8 mouse cellular contexts compared by ENCODE assay signal in the genomic region with DNA sequence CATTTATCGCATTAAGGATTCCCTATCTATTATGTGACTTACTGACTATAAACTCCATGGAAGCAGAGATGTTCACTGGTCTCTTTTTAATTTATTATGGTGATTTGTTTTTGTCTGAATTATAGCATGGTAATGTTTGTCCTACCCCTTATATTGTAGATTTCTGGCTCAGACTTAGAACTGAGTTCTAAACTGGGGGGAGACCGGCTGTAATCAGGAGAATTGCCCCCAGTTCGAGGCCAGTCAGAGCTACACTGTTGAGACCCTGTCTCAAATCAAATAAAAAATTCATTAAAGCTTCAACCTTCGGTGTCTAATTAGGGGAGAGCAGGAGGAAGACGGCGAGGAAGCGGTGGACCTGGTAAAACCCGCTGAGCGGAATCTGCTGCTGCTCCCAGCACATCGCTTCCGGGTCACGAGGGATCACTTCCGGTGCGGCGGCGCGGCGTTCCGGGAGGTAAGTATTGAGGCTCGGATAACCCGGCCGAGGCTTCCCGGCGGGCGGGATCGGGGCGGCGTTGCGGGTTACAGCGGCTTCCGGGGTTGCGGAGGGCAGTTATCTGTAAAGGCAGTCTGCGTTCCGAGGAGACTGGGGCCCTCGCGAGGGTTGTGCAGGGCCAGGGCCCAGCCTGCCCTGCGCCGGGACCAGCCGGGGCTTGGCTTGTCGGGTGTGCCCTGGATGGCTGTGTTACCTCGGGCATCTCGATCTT. TPM values are rescaled to one million over a fixed set of nuclear protein-coding genes. Genes with fewer than 3 reads are reported as not detected.
A peak's percentile ranks its signal among the peaks of the same experiment; 100 is the strongest.
DNase-seq lines count a peak whose midpoint lies in the region; ATAC-seq and TF ChIP-seq lines count a peak whose summit lies in the region.

Gene Manbal, plus strand, starts transcription at position 411 of the 710 bp plus-strand sequence.

- H3K27ac ChIP-seq in gastrocnemius, adult 2 months, result peak within 1 kb of the TSS; percentile 97
- peak within 1 kb of the TSS; percentile 90 for H3K27ac ChIP-seq in hindbrain, postnatal 0 days
- H3K27ac ChIP-seq in left cerebral cortex, adult 2 months, result peak within 1 kb of the TSS; percentile 93

- peak; percentile 87 for DNase-seq in WW6 (ENCODE audit: low read depth, low spot score)
- peak; percentile 97 to 98 for DNase-seq in cerebellum, postnatal 4 days (ENCODE audit: low spot score in 2 of 2)
- peak; percentile 99 for DNase-seq in gastrocnemius, adult 2 months
- DNase-seq in hindbrain, postnatal 0 days (ENCODE audit: low spot score), result peak; percentile 93
- DNase-seq in left cerebral cortex, adult 2 months (ENCODE audit: extremely low spot score in 1 of 2, low spot score in 2 of 2), result peak; percentile 92 to 98
- peak; percentile 95 to 98 for DNase-seq in right cerebral cortex, adult 2 months (ENCODE audit: low spot score in 2 of 2)
- DNase-seq in urinary bladder, postnatal 14 days (ENCODE audit: low spot score), result peak; percentile 97

- ATAC-seq in hindbrain, postnatal 0 days, result peak; percentile 91
- ATAC-seq in megakaryocyte, adult 5-6 weeks (ENCODE audit: poor library complexity, severe bottlenecking), result peak; percentile 93

- WGBS in hindbrain, postnatal 0 days, result 4% methylated on average over 42 of the region's 42 CpGs

- intact Hi-C loops in gastrocnemius, adult 2 months (cut with DNase I), result loop anchor here (2.0 kb wide), 1 partner anchor 91 kb away; no protein-coding TSS in a partner anchor
- intact Hi-C loops in left cerebral cortex, adult 2 months (cut with DNase I), result loop anchor here (1.0 kb wide), 1 partner anchor 90 kb away; no protein-coding TSS in a partner anchor

- H3K9me3 ChIP-seq in hindbrain, postnatal 0 days (ENCODE audit: low read length), result no peaks in the 10 kb centered on the region

- H3K36me3 ChIP-seq in hindbrain, postnatal 0 days (ENCODE audit: insufficient read depth, low read length), result no peaks in the 10 kb centered on the region

- peaks cover 9% of the 10 kb centered on the region; the same call in 1 of the 2 replicates for H3K4me1 ChIP-seq in hindbrain, postnatal 0 days (ENCODE audit: insufficient read depth, low read length)

- peak within 1 kb of the TSS; percentile 86 for H3K4me3 ChIP-seq in gastrocnemius, adult 2 months
- peak within 1 kb of the TSS; percentile 81 for H3K4me3 ChIP-seq in hindbrain, postnatal 0 days (ENCODE audit: low read length)
- H3K4me3 ChIP-seq in left cerebral cortex, adult 2 months, result peak within 1 kb of the TSS; percentile 79

- no peaks in the 10 kb centered on the region for H3K27me3 ChIP-seq in hindbrain, postnatal 0 days (ENCODE audit: insufficient read depth, low read length)

- TF ChIP-seq CTCF in gastrocnemius, adult 2 months (IDR thresholded peaks at IDR 0.05), result no peak
- no peak for TF ChIP-seq CTCF in hindbrain, postnatal 0 days (IDR thresholded peaks at IDR 0.05; ENCODE audit: low read depth)
- no peak for TF ChIP-seq CTCF in left cerebral cortex, adult 2 months (IDR thresholded peaks at IDR 0.05)

- peak within 1 kb of the TSS; percentile 96 for H3K9ac ChIP-seq in hindbrain, postnatal 0 days (replicated peaks; ENCODE audit: low read length)

- peak within 1 kb of the TSS; percentile 88 for H3K4me2 ChIP-seq in hindbrain, postnatal 0 days (ENCODE audit: low read depth, low read length)

RNA-seq across cellular contexts. Expression of gene Manbal, which starts in this region (rescaled TPM):
- 10 to 100 TPM; 13.5 TPM for total RNA-seq in gastrocnemius, adult 2 months (2021)
- total RNA-seq in hindbrain, postnatal 0 days (2014; rRNA removed), result 69.6 and 74.4 TPM in 2 replicates
- 133 and 135 TPM in 2 replicates for polyA plus RNA-seq in hindbrain, postnatal 0 days (2015; fragmentation: Nextera tagmentation; extraction: Ambion mirVana)
- 10 to 100 TPM; 57.3 to 58.1 TPM for total RNA-seq in left cerebral cortex, adult 2 months (2021)
- 18.7 and 21.5 TPM in 2 replicates for total RNA-seq in megakaryocyte, adult 5-6 weeks (2015)
- total RNA-seq in megakaryocyte, adult 5-6 weeks (2017), result 9.3 and 10.5 TPM in 2 replicates

Comparison
In these comparisons a context has a peak if more than half of its experiments do, and no peak if none do; other contexts are left out.
1. Peak in every context shown above with its lines: DNase-seq, ATAC-seq, H3K4me3 ChIP-seq and H3K27ac ChIP-seq.